Mouse (Mus musculus): ENCODE data around the gene Golm1. TPM values are rescaled to one million over a fixed set of nuclear protein-coding genes. Genes with fewer than 3 reads are reported as not detected.
A peak's percentile ranks its signal among the peaks of the same experiment; 100 is the strongest.
"Not testable (repeated sequence)": the region's sequence is repeated elsewhere in the genome, so short reads cannot be mapped to it uniquely, and the experiment has no call there.

Golm1 gene
- 10 to 100 TPM; 22.9 to 23.7 TPM for total RNA-seq (2021)
- long read RNA-seq, experiment 1, transcript Golm1-201 (10 exons, 3,954 nt) = major isoform, 27 of 43 reads
- long read RNA-seq, experiment 1, partial matches to known transcripts = 13 of 43 reads
- long read RNA-seq, experiment 1, other reads (novel, unspliced or antisense) = 3 of 43 reads
- long read RNA-seq, experiment 2, transcript Golm1-201 (10 exons, 3,954 nt) = major isoform, 49 of 63 reads
- long read RNA-seq, experiment 2, partial matches to known transcripts = 7 of 63 reads
- long read RNA-seq, experiment 2, other reads (novel, unspliced or antisense) = 7 of 63 reads

DNA sequence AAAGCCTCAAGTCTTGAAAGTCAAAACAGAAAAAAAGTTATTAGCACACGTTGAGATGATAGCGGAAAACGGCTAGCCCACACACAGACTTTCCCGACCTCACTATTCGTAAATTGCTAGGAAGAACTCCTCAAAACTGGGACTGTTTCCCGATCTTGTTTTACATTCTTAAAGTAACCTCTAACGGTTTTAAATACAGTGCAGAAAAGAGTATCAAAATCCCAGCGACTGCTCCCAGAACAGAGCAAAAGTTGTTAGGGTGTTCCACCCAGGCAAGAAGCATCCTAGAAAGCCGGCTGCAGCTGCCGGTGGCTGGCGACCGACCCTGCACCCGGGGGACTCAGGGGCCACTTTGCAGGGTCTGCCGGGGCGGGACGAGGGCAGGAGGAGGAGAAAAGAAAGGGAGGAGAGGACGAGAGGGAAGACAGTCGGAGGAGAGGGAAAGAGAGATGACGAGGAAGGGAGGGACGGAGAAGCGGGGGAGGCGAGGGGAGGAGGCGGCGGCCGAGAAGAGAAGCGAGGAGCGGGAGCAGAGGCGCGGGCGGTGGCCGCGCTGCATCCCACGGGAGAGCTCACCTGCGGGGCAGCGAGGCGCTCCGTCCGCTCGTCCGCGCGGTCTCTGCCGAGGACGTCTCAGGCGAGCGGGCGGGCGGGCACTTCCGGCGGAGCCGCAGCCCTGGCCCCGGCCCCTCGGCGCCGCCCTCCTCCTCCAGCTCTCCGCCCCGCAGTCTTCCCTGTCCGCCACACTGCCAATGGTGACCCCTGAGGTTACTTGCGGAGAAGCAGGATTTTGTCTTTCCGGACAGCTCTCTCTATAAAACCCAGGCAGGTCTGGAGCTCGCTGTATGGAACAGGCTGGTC is at the start of gene Golm1:
Golm1 (minus strand) TSS at position 661 of the 861 bp plus-strand sequence.
- peak; percentile 49 to 71 for DNase-seq (ENCODE audit: low spot score in 2 of 2)

- not testable (repeated sequence) for DNase-seq (ENCODE audit: low spot score in 2 of 2)
These were observed 46.5 kb upstream of the Golm1 start for GRCm38 (mm10) chr13:59722089-59722488.

DNA sequence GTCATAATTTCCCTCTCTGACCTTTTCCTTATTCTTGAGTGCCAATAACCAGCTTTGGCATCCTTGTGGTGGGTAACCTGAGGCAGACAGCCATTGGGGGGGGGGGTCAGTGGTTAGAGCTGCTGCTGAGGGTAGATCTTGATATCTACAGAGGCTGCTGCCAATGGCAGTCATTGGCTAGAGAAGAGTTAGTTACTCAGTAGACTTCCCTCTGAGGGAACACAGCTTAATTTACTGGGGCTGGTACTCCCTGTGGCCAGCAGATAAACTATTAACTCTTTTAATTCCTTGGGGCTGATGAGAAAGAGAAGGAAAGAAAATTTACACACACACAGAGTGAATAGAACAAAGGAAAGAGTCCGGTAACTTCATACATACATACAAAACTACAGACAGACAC is 43.9 kb upstream of the Golm1 start:
- DNase-seq (ENCODE audit: low spot score in 2 of 2) = no peak

- DNase-seq (ENCODE audit: low spot score in 2 of 2) = not testable (repeated sequence)
These were observed 43.3 kb upstream of the Golm1 start for GRCm38 (mm10) chr13:59718857-59719440.

DNA sequence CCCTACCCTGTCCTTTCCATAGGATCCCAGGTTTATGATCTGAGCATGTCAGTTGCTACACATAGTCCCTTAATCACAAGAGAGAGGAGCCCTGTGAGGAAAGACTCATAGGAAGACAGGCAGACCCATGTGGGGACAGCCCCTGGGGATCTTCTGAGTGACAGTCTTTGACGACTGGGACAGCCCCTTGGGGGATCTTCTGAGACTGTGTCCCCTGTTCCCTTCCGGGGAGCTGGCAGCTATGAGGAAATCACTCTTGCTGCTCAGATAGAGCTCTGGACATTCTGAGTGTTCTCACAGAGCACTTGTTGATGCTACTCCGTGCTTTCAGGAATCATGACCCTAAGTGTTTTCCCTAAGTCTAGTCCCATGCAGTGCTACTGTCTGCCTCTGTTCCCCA is 38.1 kb upstream of the Golm1 start:
- DNase-seq (ENCODE audit: low spot score in 2 of 2) = no peak

GRCm38 (mm10) chr13:59711984-59712383 is 36.4 kb upstream of the Golm1 start, which contains the start of gene Spata31d1b:
Gene Spata31d1b, plus strand, starts transcription at chr13:59712284.
- DNase-seq (ENCODE audit: low spot score in 2 of 2) = not testable (repeated sequence)

GRCm38 (mm10) chr13:59710230-59710629 is 34.6 kb upstream of the Golm1 start, which contains the start of gene Spata31d1a:
Gene Spata31d1a, minus strand, starts transcription at chr13:59710330.
- DNase-seq (ENCODE audit: low spot score in 2 of 2) = no peak

DNA sequence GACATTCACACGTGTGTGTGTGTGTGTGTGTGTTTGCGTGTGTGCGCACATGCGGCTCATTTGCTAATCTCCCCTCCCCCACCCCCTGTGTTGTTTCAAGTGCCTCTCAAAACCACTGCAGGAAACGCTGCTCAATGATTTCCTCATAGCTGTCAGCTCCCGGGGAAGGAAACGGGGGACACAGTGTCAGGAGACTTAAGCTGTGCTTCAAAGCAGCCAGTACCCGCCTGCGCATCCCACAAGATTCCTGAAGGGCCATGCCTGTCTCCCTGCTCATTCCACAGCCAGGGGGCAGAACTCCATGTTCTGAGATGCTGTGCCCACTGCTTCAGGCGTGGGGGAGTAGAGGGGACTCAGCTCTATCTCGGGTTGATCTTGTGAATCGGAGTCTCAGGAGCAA is 29.0 kb upstream of the Golm1 start:
- DNase-seq (ENCODE audit: low spot score in 2 of 2) = no peak

DNA sequence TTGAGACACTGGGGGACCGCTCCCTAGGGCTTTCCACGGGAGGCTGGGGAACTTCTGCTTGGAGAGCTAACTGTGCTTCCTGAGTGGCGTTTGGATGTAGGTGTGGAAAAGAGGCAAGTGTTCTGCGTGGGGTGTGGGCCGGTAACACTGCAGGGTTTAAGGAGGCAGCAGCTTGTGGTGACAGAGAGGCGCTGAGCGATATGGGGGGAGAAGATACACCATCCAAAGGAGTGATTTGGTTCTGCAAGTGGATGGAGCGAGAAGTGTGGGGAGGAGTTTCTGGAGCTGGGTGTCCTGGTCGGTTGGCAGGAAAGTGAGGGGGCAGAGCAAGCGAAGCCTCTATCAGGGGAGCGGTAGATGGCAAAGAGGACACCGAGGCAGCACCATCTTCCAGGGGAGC is 27.9 kb upstream of the Golm1 start:
- DNase-seq (ENCODE audit: low spot score in 2 of 2) = no peak

GRCm38 (mm10) chr13:59700137-59700536 is 24.5 kb upstream of the Golm1 start:
- DNase-seq (ENCODE audit: low spot score in 2 of 2) = not testable (repeated sequence)

- DNase-seq (ENCODE audit: low spot score in 2 of 2) = no peak
These were observed 23.5 kb upstream of the Golm1 start for GRCm38 (mm10) chr13:59699131-59699530.

- no peak for DNase-seq (ENCODE audit: low spot score in 2 of 2)
These were observed 20.2 kb upstream of the Golm1 start for GRCm38 (mm10) chr13:59695781-59696180.

DNA sequence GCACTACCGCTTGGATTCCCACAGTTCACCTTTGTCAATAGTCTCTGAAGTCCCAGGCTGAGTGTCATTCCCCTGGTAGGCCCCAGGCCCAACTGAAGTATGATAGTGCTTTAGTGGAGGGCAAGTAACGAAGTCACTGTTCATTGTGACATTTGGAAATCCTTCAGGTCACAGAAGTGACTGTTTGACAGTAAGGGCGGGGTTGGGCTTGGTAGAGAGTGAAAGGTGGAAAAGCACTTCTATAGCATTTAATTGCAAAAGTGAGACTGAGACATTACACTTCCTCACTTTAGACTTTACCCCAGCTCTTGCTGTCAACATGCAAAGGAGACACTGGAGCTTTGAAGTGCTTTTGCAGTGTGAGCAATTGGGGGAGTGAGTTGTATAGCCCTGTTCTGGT is 18.4 kb upstream of the Golm1 start, which contains the start of gene 4921517D22Rik:
4921517D22Rik (minus strand) TSS at position 101 of the 400 bp plus-strand sequence.
- DNase-seq (ENCODE audit: low spot score in 2 of 2) = no peak

- DNase-seq (ENCODE audit: low spot score in 2 of 2) = no peak
These were observed 15.9 kb upstream of the Golm1 start for GRCm38 (mm10) chr13:59691478-59691877.

- no peak for DNase-seq (ENCODE audit: low spot score in 2 of 2)
These were observed 15.0 kb upstream of the Golm1 start for GRCm38 (mm10) chr13:59690576-59690975.

GRCm38 (mm10) chr13:59689843-59690242 is 14.2 kb upstream of the Golm1 start:
- DNase-seq (ENCODE audit: low spot score in 2 of 2) = no peak

DNA sequence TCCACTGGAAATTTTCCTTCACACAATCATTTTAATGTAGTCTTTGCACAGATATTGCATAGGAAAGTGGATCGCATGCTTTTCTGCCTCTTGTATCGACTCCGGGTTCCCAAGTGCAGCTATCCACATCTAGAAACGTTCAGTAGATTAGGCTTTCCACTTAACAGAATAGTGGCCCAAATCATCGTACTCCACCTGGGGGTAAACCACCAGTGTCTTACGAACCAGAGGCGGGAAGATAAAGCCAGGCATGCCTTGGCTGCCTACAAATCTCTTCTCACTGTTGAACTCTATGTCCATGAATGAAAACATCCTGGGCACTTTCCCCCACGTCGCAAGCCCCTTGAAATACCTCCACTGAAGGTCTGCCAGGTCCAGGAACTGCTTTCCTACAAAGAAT is 13.7 kb upstream of the Golm1 start:
- no peak for DNase-seq (ENCODE audit: low spot score in 2 of 2)

DNA sequence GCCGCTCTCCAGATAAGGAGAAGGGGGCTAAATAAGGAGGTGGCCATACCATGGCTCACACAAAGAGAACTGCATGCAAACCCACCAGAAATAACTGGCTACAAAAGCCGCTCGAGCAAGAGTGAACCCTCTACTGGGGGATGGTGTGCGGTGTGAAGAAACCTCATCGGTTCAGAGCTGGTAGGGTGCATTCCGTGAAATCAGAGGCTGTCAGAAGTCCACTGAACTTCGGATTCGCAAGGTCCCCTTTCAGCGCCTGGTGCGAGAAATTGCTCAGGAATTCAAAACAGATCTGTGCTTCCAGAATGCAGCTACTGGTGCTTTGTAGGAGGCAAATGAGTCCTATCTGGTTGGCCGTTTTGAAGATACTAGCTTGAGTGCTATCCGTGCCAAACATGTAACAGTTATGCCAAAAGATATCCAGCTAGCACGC is 12.7 kb upstream of the Golm1 start:
- DNase-seq (ENCODE audit: low spot score in 2 of 2) = no peak

GRCm38 (mm10) chr13:59685236-59685635 is 9.6 kb upstream of the Golm1 start:
- DNase-seq (ENCODE audit: low spot score in 2 of 2) = no peak

DNA sequence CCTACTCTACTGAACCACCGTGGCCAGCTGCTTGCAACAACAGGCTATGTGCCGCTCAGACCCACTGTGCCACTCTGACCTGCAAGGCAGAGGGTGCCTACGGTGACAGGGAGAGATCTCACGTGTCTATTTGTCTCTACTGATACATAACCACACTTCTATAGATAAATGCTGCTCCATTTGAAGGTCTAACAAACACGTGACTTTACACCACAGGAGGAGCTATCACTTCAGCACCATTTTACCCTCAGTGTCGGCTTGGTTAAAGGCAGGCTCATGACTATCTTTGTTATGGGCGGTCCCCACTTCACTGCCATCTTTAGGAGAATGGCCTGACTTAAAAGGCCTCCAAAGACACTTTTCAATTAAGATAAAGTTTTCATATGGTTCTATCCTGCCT is 7.0 kb upstream of the Golm1 start:
- DNase-seq (ENCODE audit: low spot score in 2 of 2) = no peak

GRCm38 (mm10) chr13:59679908-59680307 is 4.3 kb upstream of the Golm1 start:
- DNase-seq (ENCODE audit: low spot score in 2 of 2) = no peak

- DNase-seq (ENCODE audit: low spot score in 2 of 2) = no peak
These were observed 3.7 kb upstream of the Golm1 start for GRCm38 (mm10) chr13:59679306-59679705.

All from gastrocnemius, postnatal 4 days (tissue).